Mouse (Mus musculus) liver, postnatal 0 days (tissue): ENCODE results near the gene Olfr169.
"Not testable (repeated sequence)": the region's sequence is repeated elsewhere in the genome, so short reads cannot be mapped to it uniquely, and the experiment has no call there.

Experiments
- CTCF ChIP-seq: sonication (generic); IDR thresholded peaks from 2 replicates; pipeline ENCODE4 v1.5.1; 2016; ENCODE audit warnings: antibody characterized with exemption, low read depth
- EP300 ChIP-seq: IDR thresholded peaks from 2 replicates; pipeline ENCODE4 v1.6.1; 2016; ENCODE audit warnings: antibody characterized with exemption, low read depth, mild to moderate bottlenecking

DNA sequence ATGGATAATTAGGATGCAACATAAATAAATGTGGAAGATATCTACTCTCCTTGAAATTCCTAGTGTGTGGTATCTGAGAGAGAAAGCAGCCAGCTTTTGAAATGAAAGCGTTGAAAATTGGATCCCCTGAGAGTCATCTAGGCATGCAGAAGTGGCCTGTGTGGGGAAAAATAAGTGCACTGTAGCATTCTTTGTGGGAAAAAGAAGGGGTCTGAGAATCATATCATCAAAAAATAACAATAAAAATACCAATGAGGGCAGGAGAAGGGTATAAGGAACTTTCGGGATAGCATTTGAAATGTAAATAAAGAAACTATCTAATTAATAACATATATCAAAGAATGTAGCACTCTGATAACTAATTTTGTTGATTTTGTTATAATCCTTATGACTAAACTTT is at the start of gene Olfr169:
- not testable (repeated sequence) for TF ChIP-seq CTCF, EP300
